7 mouse cellular contexts compared by ENCODE assay signal in the genomic region with DNA sequence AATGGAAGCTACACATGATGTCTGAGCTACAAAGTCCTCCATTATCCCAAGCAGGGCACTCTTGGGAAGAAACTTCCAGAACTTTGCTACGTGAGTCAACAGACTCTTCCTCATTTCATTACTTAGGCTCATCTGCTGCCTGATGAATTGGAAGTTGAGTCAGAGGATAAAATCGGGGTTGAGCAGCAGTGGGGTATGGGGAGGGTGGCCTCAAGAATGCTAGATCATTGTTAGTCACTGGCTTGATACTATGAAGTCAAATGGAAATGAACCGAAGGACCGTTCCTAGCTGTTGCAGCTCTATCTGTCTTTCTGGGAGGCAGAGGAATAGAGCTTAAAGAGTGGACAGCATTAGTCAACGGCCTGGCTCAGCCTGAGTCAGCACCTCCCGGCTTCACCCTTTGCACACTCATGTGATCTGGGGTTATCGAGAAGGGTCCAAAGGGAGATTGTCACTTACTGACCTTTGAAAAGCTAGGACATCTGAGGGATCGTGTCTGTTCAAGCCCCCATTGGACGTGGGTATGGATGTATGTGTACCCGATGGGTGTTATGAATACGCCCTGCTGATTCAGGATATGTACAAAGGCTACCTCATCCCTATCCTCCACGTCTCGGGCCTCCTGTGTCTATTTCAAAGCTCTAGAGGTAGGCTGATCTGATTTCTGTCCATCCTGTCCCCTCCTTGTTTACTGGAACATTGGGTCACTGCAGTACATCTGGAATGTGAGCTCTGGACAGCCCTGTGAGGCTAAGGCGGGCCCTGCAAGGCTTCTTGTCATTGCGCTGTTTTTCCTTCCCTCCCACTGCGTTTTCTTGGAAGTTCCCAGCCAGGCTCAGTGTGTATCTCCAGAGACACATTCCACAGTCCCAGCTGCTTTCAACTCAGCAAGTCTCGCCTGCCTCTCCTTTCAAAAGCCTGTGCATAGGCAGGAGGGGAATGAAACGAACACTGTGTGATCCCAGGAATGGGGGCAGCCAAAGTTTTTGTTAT.
DNase-seq lines count a peak whose midpoint lies in the region; ATAC-seq lines count a peak whose summit lies in the region.

No protein-coding gene starts in this region.

- peak; percentile 4 for DNase-seq in midbrain, embryonic 14.5 days
- peak; percentile 87 for DNase-seq in gastrocnemius, adult 18-20 months (ENCODE audit: low spot score)
- DNase-seq in retina, postnatal 1 day = no peak

- H3K4me3 ChIP-seq in midbrain, embryonic 14.5 days (replicated peaks; ENCODE audit: low read depth, low read length) = no peak overlapping the region
- H3K4me3 ChIP-seq in midbrain, embryonic 13.5 days (replicated peaks) = no peak overlapping the region
- H3K4me3 ChIP-seq in kidney, embryonic 16.5 days (ENCODE audit: low read length) = no peak overlapping the region
- H3K4me3 ChIP-seq in stomach, embryonic 16.5 days (replicated peaks; ENCODE audit: low read length) = no peak overlapping the region
- no peak overlapping the region for H3K4me3 ChIP-seq in hindbrain, embryonic 12.5 days

- no peak overlapping the region for H3K27ac ChIP-seq in midbrain, embryonic 14.5 days (replicated peaks; ENCODE audit: low read depth, low read length)
- H3K27ac ChIP-seq in midbrain, embryonic 13.5 days = no peak overlapping the region
- no peak overlapping the region for H3K27ac ChIP-seq in kidney, embryonic 16.5 days (ENCODE audit: low read length)
- H3K27ac ChIP-seq in stomach, embryonic 16.5 days (ENCODE audit: low read length) = no peak overlapping the region; the same call in 1 of the 2 replicates
- no peak overlapping the region for H3K27ac ChIP-seq in hindbrain, embryonic 12.5 days

- H3K9me3 ChIP-seq in midbrain, embryonic 14.5 days (ENCODE audit: control insufficient read depth, low read length) = no peaks in the 10 kb centered on the region
- H3K9me3 ChIP-seq in midbrain, embryonic 13.5 days = no peaks in the 10 kb centered on the region
- peaks cover 3% of the 10 kb centered on the region; the same call in 1 of the 2 replicates for H3K9me3 ChIP-seq in kidney, embryonic 16.5 days (ENCODE audit: low read length)
- 0 out of 2 replicates have a peak, but pooled peaks cover 3% of the 10 kb centered on the region for H3K9me3 ChIP-seq in stomach, embryonic 16.5 days (replicated peaks; ENCODE audit: control insufficient read depth, low read length)
- no peaks in the 10 kb centered on the region for H3K9me3 ChIP-seq in hindbrain, embryonic 12.5 days (replicated peaks)

- no peak overlapping the region for H3K9ac ChIP-seq in midbrain, embryonic 14.5 days (replicated peaks; ENCODE audit: low read length)
- H3K9ac ChIP-seq in midbrain, embryonic 13.5 days (replicated peaks) = no peak overlapping the region
- H3K9ac ChIP-seq in kidney, embryonic 16.5 days (replicated peaks; ENCODE audit: low read length) = no peak overlapping the region
- H3K9ac ChIP-seq in stomach, embryonic 16.5 days (ENCODE audit: low read length) = no peak overlapping the region
- H3K9ac ChIP-seq in hindbrain, embryonic 12.5 days = no peak overlapping the region

- 82% methylated on average over 18 of the region's 18 CpGs for WGBS in midbrain, embryonic 14.5 days
- WGBS in midbrain, embryonic 13.5 days = 78% methylated on average over 18 of the region's 18 CpGs
- WGBS in kidney, embryonic 16.5 days = 76% methylated on average over 18 of the region's 18 CpGs
- 71% methylated on average over 18 of the region's 18 CpGs for WGBS in stomach, embryonic 16.5 days
- 72% methylated on average over 18 of the region's 18 CpGs for WGBS in hindbrain, embryonic 12.5 days

- H3K36me3 ChIP-seq in midbrain, embryonic 14.5 days (ENCODE audit: control insufficient read depth, insufficient read depth, low read length) = no peaks in the 10 kb centered on the region
- no peaks in the 10 kb centered on the region for H3K36me3 ChIP-seq in midbrain, embryonic 13.5 days
- H3K36me3 ChIP-seq in kidney, embryonic 16.5 days (ENCODE audit: insufficient read depth, low read length) = no peaks in the 10 kb centered on the region
- H3K36me3 ChIP-seq in stomach, embryonic 16.5 days (ENCODE audit: control insufficient read depth, insufficient read depth, low read length) = no peaks in the 10 kb centered on the region
- H3K36me3 ChIP-seq in hindbrain, embryonic 12.5 days = no peaks in the 10 kb centered on the region

- no peaks in the 10 kb centered on the region for H3K4me1 ChIP-seq in midbrain, embryonic 14.5 days (ENCODE audit: control insufficient read depth, insufficient read depth, low read length)
- no peaks in the 10 kb centered on the region for H3K4me1 ChIP-seq in midbrain, embryonic 13.5 days (replicated peaks)
- H3K4me1 ChIP-seq in kidney, embryonic 16.5 days (ENCODE audit: insufficient read depth, low read length) = no peaks in the 10 kb centered on the region
- no peaks in the 10 kb centered on the region for H3K4me1 ChIP-seq in stomach, embryonic 16.5 days (ENCODE audit: control insufficient read depth, insufficient read depth, low read length)
- no peaks in the 10 kb centered on the region for H3K4me1 ChIP-seq in hindbrain, embryonic 12.5 days

- H3K4me2 ChIP-seq in midbrain, embryonic 14.5 days (ENCODE audit: low read length) = no peak overlapping the region
- no peak overlapping the region for H3K4me2 ChIP-seq in midbrain, embryonic 13.5 days (replicated peaks)
- H3K4me2 ChIP-seq in kidney, embryonic 16.5 days (replicated peaks; ENCODE audit: low read depth, low read length) = no peak overlapping the region
- H3K4me2 ChIP-seq in stomach, embryonic 16.5 days (ENCODE audit: low read depth, low read length) = no peak overlapping the region
- no peak overlapping the region for H3K4me2 ChIP-seq in hindbrain, embryonic 12.5 days (replicated peaks)

- ATAC-seq in midbrain, embryonic 14.5 days (ENCODE audit: low FRiP score, low TSS enrichment) = no peak
- ATAC-seq in midbrain, embryonic 13.5 days = no peak
- ATAC-seq in kidney, embryonic 16.5 days (ENCODE audit: low FRiP score, low TSS enrichment) = peak; percentile 42; the same call in 1 of the 2 replicates
- ATAC-seq in stomach, embryonic 16.5 days (ENCODE audit: insufficient read depth, low FRiP score) = peak; percentile 33; the same call in 1 of the 2 replicates
- no peak for ATAC-seq in hindbrain, embryonic 12.5 days (ENCODE audit: low FRiP score)

- no peaks in the 10 kb centered on the region for H3K27me3 ChIP-seq in midbrain, embryonic 14.5 days (ENCODE audit: control insufficient read depth, insufficient read depth, low read length)
- H3K27me3 ChIP-seq in midbrain, embryonic 13.5 days = no peaks in the 10 kb centered on the region
- no peaks in the 10 kb centered on the region for H3K27me3 ChIP-seq in kidney, embryonic 16.5 days (ENCODE audit: insufficient read depth, low read length)
- no peaks in the 10 kb centered on the region for H3K27me3 ChIP-seq in stomach, embryonic 16.5 days (ENCODE audit: control insufficient read depth, insufficient read depth, low read length)
- H3K27me3 ChIP-seq in hindbrain, embryonic 12.5 days = no peaks in the 10 kb centered on the region

Comparison
In these comparisons a context has a peak if more than half of its experiments do, and no peak if none do; other contexts are left out.
1. ATAC-seq: peak in kidney, embryonic 16.5 days (single experiment) and stomach, embryonic 16.5 days (single experiment); none in midbrain, embryonic 14.5 days (single experiment), midbrain, embryonic 13.5 days (single experiment) and hindbrain, embryonic 12.5 days (single experiment).